Mouse (Mus musculus) cortical plate, adult 2 months (tissue): ENCODE measurements at regions not wholly inside any gene's neighbourhood (a gene's known extent, or its start where the extent isn't known, plus 50 kb on each side); places are given as distances from the start of the nearest gene placed in this dataset.

Experiments
- CTCF ChIP-seq: fragments of 200-500 bp; IDR thresholded peaks from 2 replicates; pipeline ENCODE4 v1.5.1; 2011; ENCODE audit warnings: mild to moderate bottlenecking, control low read depth, low read length; ENCODE audit not compliant: insufficient read depth; ENCODE audit errors: extremely low read depth
- POLR2A ChIP-seq: fragments of 200-500 bp; IDR thresholded peaks from 2 replicates; pipeline ENCODE4 v1.6.1; 2011; ENCODE audit warnings: mild to moderate bottlenecking, low read length, control low read depth; ENCODE audit not compliant: insufficient read depth; ENCODE audit errors: extremely low read depth

GRCm38 (mm10) chr5:50476985-50477384 is 418.2 kb upstream of the Adgra3 start:
- TF ChIP-seq CTCF (peak; percentile 38; the same call in 1 of the 2 replicates), POLR2A (no peak)
